ENCODE assay signal across 9 mouse cellular contexts in the genomic region with DNA sequence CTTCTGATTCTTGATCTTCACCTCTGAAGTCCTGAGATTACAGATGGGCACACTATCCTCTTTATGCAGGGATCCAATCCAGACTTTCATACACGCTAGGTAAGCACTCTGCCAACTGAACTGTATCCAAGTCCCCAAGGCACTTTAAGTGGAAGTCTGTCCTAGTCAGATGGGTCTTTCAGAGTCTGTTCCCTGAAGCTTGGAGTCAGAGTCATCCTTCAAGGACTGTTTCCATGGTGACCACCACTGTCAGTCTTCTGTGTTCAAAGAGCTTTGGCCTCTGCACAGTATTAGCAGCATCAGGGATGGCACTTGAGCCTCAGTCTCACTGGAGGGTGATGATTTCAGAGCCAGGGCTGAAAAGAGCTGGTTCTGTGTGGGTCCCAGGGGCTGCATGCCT.
DNase-seq lines count a peak whose midpoint lies in the region; ATAC-seq and TF ChIP-seq lines count a peak whose summit lies in the region.
"Had no signal": no experiment of that assay in that cellular context is flagged by ENCODE, and none has a peak within 500 bp of the region (broad histone marks: within the 10 kb centered on the region; RNA-seq: fewer than 3 reads in every experiment).

No protein-coding gene starts in this region.

- TF ChIP-seq CTCF in layer of hippocampus, adult 2 months (conservative IDR thresholded peaks at IDR 0.05): no peak

- H3K4me3 ChIP-seq in layer of hippocampus, adult 2 months: no peak overlapping the region
- H3K4me3 ChIP-seq in midbrain, embryonic 16.5 days (ENCODE audit: low read depth, low read length): no peak overlapping the region
- H3K4me3 ChIP-seq: heart, embryonic 12.5 days had no signal

- no peak overlapping the region for H3K9ac ChIP-seq in midbrain, embryonic 16.5 days (ENCODE audit: low read depth, low read length)
- H3K9ac ChIP-seq: heart, embryonic 12.5 days had no signal

- peaks cover 2% of the 10 kb centered on the region; the same call in 1 of the 2 replicates for H3K4me1 ChIP-seq in midbrain, embryonic 16.5 days (ENCODE audit: control insufficient read depth, insufficient read depth, low read length)

- H3K4me2 ChIP-seq in midbrain, embryonic 16.5 days (ENCODE audit: low read length): no peak overlapping the region
- H3K4me2 ChIP-seq: heart, embryonic 12.5 days had no signal

- H3K36me3 ChIP-seq in midbrain, embryonic 16.5 days (ENCODE audit: control insufficient read depth, insufficient read depth, low read length): no peaks in the 10 kb centered on the region
- H3K36me3 ChIP-seq: heart, embryonic 12.5 days had no signal

- ATAC-seq in midbrain, embryonic 16.5 days: peak; percentile 86

- H3K9me3 ChIP-seq in midbrain, embryonic 16.5 days (replicated peaks; ENCODE audit: control insufficient read depth, low read length, poor library complexity, severe bottlenecking): no peaks in the 10 kb centered on the region
- H3K9me3 ChIP-seq: heart, embryonic 12.5 days had no signal

- H3K27ac ChIP-seq in layer of hippocampus, adult 2 months: no peak overlapping the region
- no peak overlapping the region for H3K27ac ChIP-seq in midbrain, embryonic 16.5 days (ENCODE audit: low read length)

- WGBS in midbrain, embryonic 16.5 days: 45% methylated on average over 1 of the region's 1 CpGs

- no peaks in the 10 kb centered on the region for H3K27me3 ChIP-seq in midbrain, embryonic 16.5 days (ENCODE audit: control insufficient read depth, insufficient read depth, low read depth, low read length)
- H3K27me3 ChIP-seq: heart, embryonic 12.5 days had no signal

- DNase-seq in cerebellum, adult 9-11 months: peak; percentile 3
- no peak for DNase-seq in cerebellum, adult 11 months
- peak; percentile 10 to 13 for DNase-seq in layer of hippocampus, adult 2 months (ENCODE audit: low spot score in 2 of 2)
- DNase-seq in layer of hippocampus, adult 9-10 months (ENCODE audit: low spot score): no peak
- peak; percentile 58 for DNase-seq in brain, adult 2 months (ENCODE audit: low read depth, low spot score)
- DNase-seq in spleen, postnatal 14 days (ENCODE audit: low spot score in 2 of 2): no peak
- no peak for DNase-seq in gastrocnemius, postnatal 10 days

Comparison
In these comparisons a context has a peak if more than half of its experiments do, and no peak if none do; other contexts are left out.
1. DNase-seq: peak in cerebellum, adult 9-11 months (single experiment), layer of hippocampus, adult 2 months (2 of 2) and brain, adult 2 months (single experiment); none in cerebellum, adult 11 months (single experiment), layer of hippocampus, adult 9-10 months (single experiment), spleen, postnatal 14 days (0 of 2) and gastrocnemius, postnatal 10 days (single experiment).